Mouse (Mus musculus) midbrain, postnatal 0 days (tissue): ENCODE measurements around the gene Slfn14. TPM values are rescaled to one million over a fixed set of nuclear protein-coding genes. Genes with fewer than 3 reads are reported as not detected.

Experiments
- ATAC-seq: fragments of 200-750 bp; cut with Nextera tagmentation; 2 replicates; pipeline ENCODE4 v1.8.0; 2017; ENCODE audit warnings: moderate number of reproducible peaks, mild to moderate bottlenecking, moderate TSS enrichment, moderate library complexity; ENCODE audit not compliant: low FRiP score
- DNase-seq: peaks from one replicate; pipeline ENCODE4 v3.0.0-alpha.2; 2015; ENCODE audit warnings: low spot score
- H3K27ac ChIP-seq: fragments of 300-500 bp; sonication (generic); 2 replicates; pipeline ENCODE4 v1.5.1; 2014; ENCODE audit warnings: low read depth, mild to moderate bottlenecking, low read length, mixed read lengths
- H3K27me3 ChIP-seq: fragments of 300-500 bp; sonication (generic); 2 replicates; pipeline ENCODE4 v1.6.1; 2014; ENCODE audit warnings: low read length, control low read depth, mixed read lengths; ENCODE audit not compliant: insufficient read depth
- H3K36me3 ChIP-seq: fragments of 300-500 bp; sonication (generic); 2 replicates; pipeline ENCODE4 v1.6.1; 2014; ENCODE audit warnings: low read length, control low read depth, mixed read lengths; ENCODE audit not compliant: insufficient read depth
- H3K4me1 ChIP-seq: fragments of 300-500 bp; sonication (generic); 2 replicates; pipeline ENCODE4 v1.6.1; 2014; ENCODE audit warnings: mild to moderate bottlenecking, control low read depth, antibody characterized with exemption, low read length, mixed read lengths; ENCODE audit not compliant: insufficient read depth
- H3K4me2 ChIP-seq: fragments of 300-500 bp; sonication (generic); 2 replicates; pipeline ENCODE4 v1.6.1; 2014; ENCODE audit warnings: low read depth, mild to moderate bottlenecking, low read length, mixed read lengths; ENCODE audit not compliant: poor library complexity, severe bottlenecking
- H3K4me3 ChIP-seq: fragments of 300-500 bp; sonication (generic); 2 replicates; pipeline ENCODE4 v1.5.1; 2014; ENCODE audit warnings: low read depth, mild to moderate bottlenecking, low read length, moderate library complexity
- H3K9ac ChIP-seq: fragments of 300-500 bp; sonication (generic); replicated peaks from 2 replicates; pipeline ENCODE4 v1.6.1; 2014; ENCODE audit warnings: mild to moderate bottlenecking, low read length, moderate library complexity, mixed read lengths; ENCODE audit not compliant: poor library complexity, severe bottlenecking
- H3K9me3 ChIP-seq: fragments of 300-500 bp; sonication (generic); 2 replicates; pipeline ENCODE4 v1.6.1; 2016; ENCODE audit warnings: low read length, control low read depth
- CTCF ChIP-seq: IDR thresholded peaks from 2 replicates; pipeline ENCODE4 v1.5.1; 2016; ENCODE audit warnings: antibody characterized with exemption, mild to moderate bottlenecking
- WGBS: fragments of 180-500 bp; shearing (Covaris S2); extraction: QIAGEN DNeasy Blood & Tissue Kit; methylation state at CpG from one replicate; pipeline ENCODE4 v1.1.7; 2014; 5-methylcytosine and 5-hydroxymethylcytosine counted together
- polyA plus RNA-seq: library from polyadenylated mRNA; unstranded; fragments of >200 nt; fragmentation: Nextera tagmentation; extraction: Ambion mirVana; gene quantifications from 2 replicates; pipeline ENCODE4 v1.2.1, GENCODE M21; 2015
- total RNA-seq: library from RNA; depleted of rRNA; stranded (reverse); fragments of >200 nt; gene quantifications from 2 replicates; pipeline ENCODE4 v1.2.3, GENCODE M21; 2014; rRNA removed

Gene Slfn14
- total and polyA plus RNA-seq, 2 experiments from 2014 or later = not detected

DNA sequence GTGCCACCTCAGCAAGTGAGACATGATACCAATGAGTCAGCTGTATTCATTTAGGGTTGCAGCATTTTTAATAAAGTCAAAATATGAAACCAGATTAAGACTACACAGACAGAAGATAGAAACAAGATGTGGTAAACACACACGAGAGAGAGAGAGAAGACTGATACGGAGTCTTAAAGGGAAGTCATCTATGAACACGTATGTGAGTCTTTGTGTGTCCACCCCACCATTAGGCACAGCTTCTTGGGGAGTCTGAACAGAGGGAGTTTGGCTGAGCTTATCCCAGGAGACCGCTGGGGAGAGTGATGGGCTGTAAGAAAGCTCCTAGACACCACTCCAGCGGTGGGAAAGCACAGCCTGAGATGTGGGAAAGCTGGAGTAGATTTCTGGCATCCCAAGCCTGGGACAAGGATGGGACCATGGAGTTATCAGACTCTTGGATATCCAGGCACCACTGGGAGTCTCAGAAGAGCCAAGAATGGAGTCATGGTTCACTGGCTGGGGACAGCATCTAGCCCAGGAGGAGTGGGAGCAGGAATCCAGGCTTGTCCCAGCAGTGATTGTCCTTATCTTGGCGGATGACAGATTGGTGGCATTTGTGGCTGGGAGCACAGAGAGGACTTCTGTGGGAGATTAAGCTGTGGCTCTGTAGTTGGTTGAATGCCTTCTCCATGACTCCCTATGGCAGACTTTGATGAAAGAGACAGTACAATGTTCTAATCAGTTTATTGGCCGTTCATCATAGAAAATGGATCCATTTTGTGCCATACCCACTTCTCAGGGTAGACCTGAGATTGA lies 58.4 kb downstream of the Slfn14 start:
- H3K36me3 ChIP-seq = no peaks in the 10 kb centered on the region
- DNase-seq = no peak
- no peaks in the 10 kb centered on the region for H3K9me3 ChIP-seq
- no peak overlapping the region for H3K9ac ChIP-seq
- H3K4me1 ChIP-seq = no peaks in the 10 kb centered on the region
- no peaks in the 10 kb centered on the region for H3K27me3 ChIP-seq
- ATAC-seq = no peak
- 82% methylated on average over 7 of the region's 7 CpGs for WGBS
- no peak overlapping the region for H3K27ac ChIP-seq
- TF ChIP-seq CTCF = no peak
- no peak overlapping the region for H3K4me2 ChIP-seq
- H3K4me3 ChIP-seq = no peak overlapping the region

DNA sequence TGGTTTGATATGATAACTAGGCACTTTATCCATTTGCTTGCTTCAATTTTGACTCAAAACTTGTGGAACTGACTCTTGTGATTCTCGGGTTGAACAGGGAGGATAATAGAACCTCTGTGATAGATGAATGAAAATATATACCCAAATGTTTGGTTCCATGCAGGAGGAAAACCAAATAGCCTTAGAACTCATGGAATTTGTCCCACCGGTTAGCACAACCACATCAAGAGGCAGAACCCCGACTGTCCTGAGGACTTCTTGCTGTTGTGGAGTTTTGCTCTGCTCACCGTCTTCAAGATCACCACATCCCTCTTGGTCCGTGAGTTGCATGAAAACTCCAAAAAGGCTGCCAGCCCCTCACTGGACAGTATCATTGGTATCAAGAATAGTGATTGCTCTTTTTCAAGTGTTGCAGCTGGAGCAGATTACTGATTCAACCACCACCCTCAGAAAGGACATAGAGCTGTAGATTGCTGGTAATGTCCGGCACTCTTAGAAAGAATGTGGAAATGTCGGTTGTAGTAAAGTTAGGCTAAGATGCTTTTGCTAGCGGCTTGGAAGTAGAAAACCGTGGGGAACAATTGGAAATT lies 61.1 kb downstream of the Slfn14 start:
- 90% methylated on average over 9 of the region's 9 CpGs for whole genome bisulfite sequencing
- Histone ChIP-seq H3K9ac (no peak overlapping the region), H3K4me1 (no peaks in the 10 kb centered on the region), H3K9me3 (no peaks in the 10 kb centered on the region), H3K36me3 (no peaks in the 10 kb centered on the region), H3K4me3 (no peak overlapping the region), H3K4me2 (no peak overlapping the region), H3K27me3 (no peaks in the 10 kb centered on the region), H3K27ac (no peak overlapping the region)
- no peak for TF ChIP-seq CTCF
- DNase-seq (no peak), ATAC-seq (no peak)

Other genes starting within 250 kb of the Slfn14 start
- 1.7 and 1.9 TPM in 2 replicates for gene Slfn2, start 221.6 kb downstream of the Slfn14 start, total RNA-seq
- gene Slfn2, start 221.6 kb downstream of the Slfn14 start, polyA plus RNA-seq = 1.4 and 1.8 TPM in 2 replicates
- gene Slfn1, start 169.9 kb downstream of the Slfn14 start, total RNA-seq = not detected in 2 replicates
- gene Slfn1, start 169.9 kb downstream of the Slfn14 start, polyA plus RNA-seq = 0.11 TPM in 1 of 2 replicates, not detected in the other
- 0.90 TPM in 1 of 2 replicates, not detected in the other for gene Slfn4, start 111.5 kb downstream of the Slfn14 start, total RNA-seq
- gene Slfn4, start 111.5 kb downstream of the Slfn14 start, polyA plus RNA-seq = 0.22 TPM in 1 of 2 replicates, not detected in the other
- gene Slfn3, start 95.4 kb downstream of the Slfn14 start, total RNA-seq = 0.19 and 0.22 TPM in 2 replicates
- gene Slfn3, start 95.4 kb downstream of the Slfn14 start, polyA plus RNA-seq = 0.12 and 0.21 TPM in 2 replicates
- gene Ap2b1, start 12.3 kb upstream of the Slfn14 start, total RNA-seq = 232 and 258 TPM in 2 replicates
- 107 and 110 TPM in 2 replicates for gene Ap2b1, start 12.3 kb upstream of the Slfn14 start, polyA plus RNA-seq
- 9.5 and 10.1 TPM in 2 replicates for gene Pex12, start 15.9 kb upstream of the Slfn14 start, total RNA-seq
- gene Pex12, start 15.9 kb upstream of the Slfn14 start, polyA plus RNA-seq = 10.4 and 11.8 TPM in 2 replicates
- 110 and 126 TPM in 2 replicates for gene Rasl10b, start 122.4 kb upstream of the Slfn14 start, total RNA-seq
- gene Rasl10b, start 122.4 kb upstream of the Slfn14 start, polyA plus RNA-seq = 43.9 and 44.3 TPM in 2 replicates
- 0.44 and 0.85 TPM in 2 replicates for gene Gas2l2, start 142.7 kb upstream of the Slfn14 start, total RNA-seq
- gene Gas2l2, start 142.7 kb upstream of the Slfn14 start, polyA plus RNA-seq = 0.52 and 0.67 TPM in 2 replicates
- gene 1700020L24Rik, start 151.0 kb upstream of the Slfn14 start, total RNA-seq = not detected in 2 replicates
- 0.57 and 0.79 TPM in 2 replicates for gene 1700020L24Rik, start 151.0 kb upstream of the Slfn14 start, polyA plus RNA-seq
- 5.4 and 5.5 TPM in 2 replicates for gene Mmp28, start 176.3 kb upstream of the Slfn14 start, total RNA-seq
- gene Mmp28, start 176.3 kb upstream of the Slfn14 start, polyA plus RNA-seq = 1.2 and 1.4 TPM in 2 replicates
- 18.2 and 30.6 TPM in 2 replicates for gene Taf15, start 186.4 kb upstream of the Slfn14 start, total RNA-seq
- gene Taf15, start 186.4 kb upstream of the Slfn14 start, polyA plus RNA-seq = 6.5 and 9.6 TPM in 2 replicates
- gene Heatr9, start 235.4 kb upstream of the Slfn14 start, total RNA-seq = not detected in 2 replicates
- gene Heatr9, start 235.4 kb upstream of the Slfn14 start, polyA plus RNA-seq = not detected in 2 replicates
- not detected in 2 replicates for gene Ccl5, start 243.8 kb upstream of the Slfn14 start, total RNA-seq
- not detected in 2 replicates for gene Ccl5, start 243.8 kb upstream of the Slfn14 start, polyA plus RNA-seq